Mouse (Mus musculus) urinary bladder, adult 2 months (tissue): ENCODE measurements around the gene Tbc1d1. TPM values are rescaled to one million over a fixed set of nuclear protein-coding genes. Genes with fewer than 3 reads are reported as not detected.

Experiments used
- DNase-seq: peaks from one replicate; pipeline ENCODE4 v3.0.0; 2022; ENCODE audit warnings: low spot score
- polyA plus RNA-seq: library from polyadenylated mRNA; depleted of rRNA; stranded (reverse); fragments of >200 nt; gene quantifications from 2 replicates; pipeline ENCODE4 v1.2.3, GENCODE M21; 2012

Gene Tbc1d1
- polyA plus RNA-seq, 1 experiment, result 41.2 TPM

GRCm38 (mm10) chr5:64160705-64161391 is 4.7 kb downstream of the Tbc1d1 start:
- DNase-seq, result no peak

- no peak for DNase-seq
Measured at GRCm38 (mm10) chr5:64161917-64162316, 5.8 kb downstream of the Tbc1d1 start.

DNA sequence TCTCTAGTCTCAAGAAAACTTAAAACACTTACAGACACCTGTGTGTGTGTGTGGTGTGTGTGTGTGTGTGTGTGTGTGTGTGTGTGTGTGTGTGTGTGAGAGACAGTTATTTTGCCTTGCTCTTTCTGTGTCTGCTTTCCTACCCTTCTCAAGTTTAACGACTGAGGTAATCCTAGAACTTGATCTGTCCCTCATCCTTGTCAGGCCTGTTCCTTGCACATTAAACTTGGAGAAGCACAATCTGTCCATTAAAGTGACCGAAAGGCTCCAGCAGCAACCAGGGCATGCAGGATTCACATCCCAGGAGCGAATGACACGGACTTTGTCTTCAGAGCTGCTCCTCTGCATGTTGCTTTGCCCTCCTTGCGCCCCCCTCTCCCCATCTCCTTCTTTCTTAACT is 6.5 kb downstream of the Tbc1d1 start:
- no peak for DNase-seq

DNA sequence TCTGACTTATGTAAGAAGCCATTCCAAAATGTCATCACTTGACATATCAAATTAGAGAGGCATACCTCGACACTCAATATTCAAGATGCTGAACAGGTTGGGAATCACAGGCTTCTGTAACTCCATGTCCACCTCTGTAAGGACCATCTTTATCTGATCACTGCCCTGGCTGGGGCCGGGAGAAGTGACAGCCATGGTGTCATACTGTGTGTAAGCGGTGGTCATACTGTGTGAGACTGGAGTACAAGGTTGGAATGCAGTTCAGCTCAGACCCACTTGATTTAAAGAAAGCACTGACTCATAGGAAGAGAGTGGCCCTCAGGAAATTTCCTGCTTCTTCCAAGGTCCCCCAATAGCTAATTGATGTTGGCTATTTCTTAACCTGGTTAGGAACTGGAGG is 8.3 kb downstream of the Tbc1d1 start:
- no peak for DNase-seq

GRCm38 (mm10) chr5:64165826-64166225 is 9.7 kb downstream of the Tbc1d1 start:
- no peak for DNase-seq

DNA sequence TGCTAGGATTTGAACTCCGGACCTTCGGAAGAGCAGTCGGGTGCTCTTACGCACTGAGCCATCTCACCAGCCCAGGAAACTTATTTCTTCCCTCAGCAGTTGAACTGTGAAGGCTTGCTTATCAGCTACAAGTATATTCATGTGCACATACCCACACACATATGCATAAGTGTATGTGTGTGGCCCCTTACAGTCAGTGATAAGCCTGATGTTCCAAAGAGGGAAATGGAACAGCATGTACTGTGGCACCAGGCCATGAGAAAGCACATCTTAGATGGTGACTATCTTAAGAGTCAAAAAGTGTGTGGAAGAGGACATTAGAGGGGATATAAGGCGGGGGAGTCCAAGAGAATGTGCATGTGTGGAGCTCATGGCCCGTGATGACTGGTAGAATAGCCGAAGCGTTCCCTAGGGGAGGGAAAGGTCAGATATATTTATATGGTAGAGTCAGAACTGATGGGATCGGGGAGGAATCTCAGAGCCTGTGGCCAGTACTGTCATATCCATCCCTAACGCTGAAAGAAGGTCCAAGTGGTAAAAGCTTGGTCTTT is 13.0 kb downstream of the Tbc1d1 start:
- no peak for DNase-seq

DNA sequence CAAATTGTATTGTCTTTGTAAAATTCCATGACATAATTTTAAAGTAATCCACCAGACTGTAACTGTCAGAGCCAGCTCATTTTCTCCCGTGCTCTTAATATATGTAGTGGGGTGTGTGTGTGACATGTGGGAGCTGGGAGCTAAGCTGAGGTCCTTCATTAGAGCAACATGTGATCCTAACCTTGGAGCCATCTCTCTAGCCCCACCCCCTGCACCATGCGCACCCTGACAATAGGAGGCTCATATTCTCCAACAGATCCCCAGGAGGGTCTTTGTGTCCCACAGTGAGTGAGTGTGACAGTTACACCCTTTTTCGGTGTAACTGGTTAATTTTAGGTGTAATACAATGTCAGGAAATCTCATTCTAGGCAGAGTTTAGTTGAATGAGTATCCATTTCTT is 16.8 kb downstream of the Tbc1d1 start:
- no peak for DNase-seq

DNA sequence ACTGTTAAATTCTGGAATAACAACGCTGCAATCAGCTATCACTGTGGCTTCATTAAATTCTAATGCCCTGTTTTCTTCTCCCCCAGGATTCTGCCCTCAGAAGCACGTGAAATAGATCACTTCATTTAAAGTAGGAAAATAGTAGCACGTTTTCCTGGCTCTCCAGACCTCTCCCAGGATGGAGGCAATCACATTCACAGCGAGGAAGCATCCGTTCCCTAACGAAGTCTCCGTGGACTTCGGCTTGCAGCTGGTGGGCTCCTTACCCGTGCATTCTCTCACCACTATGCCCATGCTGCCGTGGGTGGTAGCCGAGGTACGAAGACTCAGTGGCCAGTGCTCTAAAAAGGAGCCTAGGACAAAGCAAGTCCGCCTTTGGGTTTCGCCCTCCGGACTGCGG is 17.2 kb downstream of the Tbc1d1 start:
- DNase-seq, result no peak

DNA sequence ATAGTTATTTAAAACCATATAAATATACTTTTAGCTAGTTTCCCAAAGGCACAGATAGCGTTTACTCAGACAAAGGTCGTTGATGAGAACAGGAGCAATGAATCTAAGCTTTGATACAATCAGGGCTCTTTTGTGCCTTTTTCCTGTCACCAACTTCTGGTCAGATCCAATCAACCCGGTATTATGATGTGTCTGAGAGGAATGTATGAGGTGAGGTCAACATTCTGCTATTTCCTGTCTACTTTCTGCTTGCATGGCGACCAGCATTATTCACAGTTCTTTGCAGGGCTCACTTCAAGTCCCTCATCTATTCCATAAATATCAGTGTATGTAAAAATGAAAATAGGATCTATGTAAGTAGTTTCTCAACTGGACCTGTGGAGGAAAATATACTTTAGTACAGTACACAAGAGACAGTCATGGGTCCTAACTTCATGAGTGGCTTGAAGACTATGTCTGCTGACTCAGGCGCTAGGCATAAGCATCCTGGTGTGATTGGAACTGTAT is 18.4 kb downstream of the Tbc1d1 start:
- no peak for DNase-seq

DNA sequence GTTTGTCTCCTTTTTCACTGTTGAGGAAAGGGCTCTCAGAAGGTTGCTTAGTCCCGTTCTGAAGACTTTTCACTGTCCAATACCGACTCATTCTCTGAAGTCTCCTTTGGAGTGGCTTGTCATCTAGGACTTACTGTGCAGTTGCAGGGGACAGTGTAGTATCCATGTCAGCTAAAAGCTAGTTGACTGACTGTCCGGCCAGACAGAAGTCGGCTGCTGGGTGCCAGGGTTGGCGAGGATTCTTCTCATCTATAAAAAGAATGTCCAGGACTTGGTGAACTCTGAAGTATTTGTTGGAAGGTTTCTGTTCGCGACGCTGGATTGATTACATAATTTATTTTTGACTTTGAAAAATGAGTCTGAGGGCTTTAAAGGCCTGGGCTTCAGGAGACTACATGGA is 24.4 kb downstream of the Tbc1d1 start:
- no peak for DNase-seq

- DNase-seq, result no peak
Measured at GRCm38 (mm10) chr5:64183712-64184111, 27.6 kb downstream of the Tbc1d1 start.

GRCm38 (mm10) chr5:64185257-64185656 is 29.2 kb downstream of the Tbc1d1 start:
- DNase-seq, result no peak

GRCm38 (mm10) chr5:64186566-64186965 is 30.5 kb downstream of the Tbc1d1 start:
- no peak for DNase-seq

- DNase-seq, result no peak
Measured at GRCm38 (mm10) chr5:64188083-64188648, 32.1 kb downstream of the Tbc1d1 start.

DNA sequence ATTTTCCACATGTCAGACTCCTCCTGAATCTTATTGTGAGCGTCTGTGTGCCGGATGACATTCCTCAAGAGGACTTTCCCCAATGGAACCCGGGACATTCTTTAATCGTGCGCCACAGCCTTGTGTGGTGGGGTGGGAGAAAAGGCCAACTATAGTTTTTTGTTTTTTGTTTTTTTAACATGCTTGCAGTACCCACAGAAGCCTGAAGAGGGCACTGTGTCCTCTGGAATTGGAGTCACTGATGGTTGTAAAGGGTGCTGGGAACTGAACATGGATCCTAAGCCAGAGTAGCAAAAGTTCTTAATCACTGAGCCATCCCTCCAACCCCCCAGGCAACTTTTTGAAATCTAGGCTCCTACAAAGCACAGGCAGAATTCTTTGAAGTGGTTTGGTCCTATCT is 34.8 kb downstream of the Tbc1d1 start:
- DNase-seq, result no peak

DNA sequence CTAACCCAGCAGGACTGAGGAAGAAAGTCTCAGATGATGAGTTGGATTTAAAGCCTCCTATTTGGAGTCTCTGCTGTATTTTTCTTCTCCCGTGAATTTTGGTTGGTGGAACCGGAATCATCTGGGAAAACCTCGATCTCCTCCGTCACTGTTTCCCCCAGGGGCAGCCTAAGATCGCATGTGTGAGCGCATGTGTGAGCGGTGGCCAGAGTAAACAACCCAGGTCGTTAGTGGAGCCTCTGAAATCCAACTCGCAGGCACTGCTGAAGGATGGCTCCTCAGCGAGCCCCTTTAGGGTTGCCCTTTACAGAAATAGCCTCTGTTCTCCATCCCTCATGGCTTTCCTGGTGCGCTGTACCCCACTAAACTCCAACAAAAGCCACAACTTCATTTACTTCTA is 37.2 kb downstream of the Tbc1d1 start:
- DNase-seq, result no peak

DNA sequence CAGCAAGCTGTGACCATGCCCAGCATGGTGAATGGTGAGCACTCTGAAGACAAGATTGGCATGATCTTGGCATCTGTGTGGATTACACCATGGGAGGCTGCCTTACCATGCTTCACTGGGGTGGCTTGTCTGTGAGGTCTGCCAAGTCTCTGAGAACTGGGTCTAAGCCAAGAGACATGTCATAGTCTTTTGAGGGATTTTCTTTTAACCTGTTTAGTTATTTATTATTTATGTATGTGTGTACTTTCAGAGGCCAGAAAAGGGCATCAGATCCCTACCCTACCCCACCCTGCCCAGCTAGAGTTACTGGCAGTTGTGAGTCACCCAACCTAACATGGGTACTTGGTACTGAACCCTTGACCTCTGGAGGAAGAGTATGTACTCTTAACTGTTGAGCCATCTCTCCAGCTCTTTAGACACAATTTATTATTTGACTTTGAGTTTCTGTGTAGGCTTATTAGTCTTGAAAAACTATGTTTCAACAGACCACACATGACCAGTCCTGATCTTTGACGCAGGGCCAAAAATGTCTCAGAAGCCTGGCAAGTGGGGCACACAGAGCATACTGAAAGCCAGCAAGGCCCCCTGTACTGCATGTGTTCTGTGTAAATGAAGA is 40.3 kb downstream of the Tbc1d1 start:
- no peak for DNase-seq

GRCm38 (mm10) chr5:64196866-64197321 is 40.8 kb downstream of the Tbc1d1 start:
- DNase-seq, result no peak

- DNase-seq, result no peak
Measured at GRCm38 (mm10) chr5:64198624-64199023, 42.5 kb downstream of the Tbc1d1 start.

- DNase-seq, result no peak
Measured at GRCm38 (mm10) chr5:64201071-64201470, 45.0 kb downstream of the Tbc1d1 start.

- DNase-seq, result no peak
Measured at GRCm38 (mm10) chr5:64202306-64202705, 46.2 kb downstream of the Tbc1d1 start.

- DNase-seq, result no peak
Measured at GRCm38 (mm10) chr5:64205610-64206009, 49.5 kb downstream of the Tbc1d1 start.

DNA sequence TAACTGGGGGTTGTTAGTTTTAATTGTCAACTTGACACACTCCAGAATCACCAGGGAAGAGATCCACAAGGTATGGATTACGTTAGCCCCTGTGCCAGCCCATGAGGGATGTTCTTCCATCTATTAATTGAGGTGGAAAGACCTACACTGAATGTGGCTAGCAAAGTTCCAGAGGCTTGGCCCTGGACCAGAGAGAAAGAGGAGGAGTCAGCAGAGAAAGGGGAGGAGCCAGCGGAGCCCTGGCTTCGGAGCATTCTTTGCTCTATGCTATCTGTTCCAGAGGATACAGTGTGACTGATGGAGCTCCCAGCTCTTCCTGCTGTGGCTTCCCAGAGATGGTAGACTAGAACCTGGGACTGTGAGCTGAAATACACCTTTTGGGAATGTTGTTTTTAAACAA is 50.3 kb downstream of the Tbc1d1 start:
- no peak for DNase-seq
